Mouse (Mus musculus) kidney, adult 9 months (tissue): Measurements from ENCODE around the gene Uqcr11.
A peak's percentile ranks its signal among the peaks of the same experiment; 100 is the strongest.

Source experiments
- DNase-seq: peaks from one replicate; pipeline ENCODE4 v3.0.0; 2022

Uqcr11 gene

DNA sequence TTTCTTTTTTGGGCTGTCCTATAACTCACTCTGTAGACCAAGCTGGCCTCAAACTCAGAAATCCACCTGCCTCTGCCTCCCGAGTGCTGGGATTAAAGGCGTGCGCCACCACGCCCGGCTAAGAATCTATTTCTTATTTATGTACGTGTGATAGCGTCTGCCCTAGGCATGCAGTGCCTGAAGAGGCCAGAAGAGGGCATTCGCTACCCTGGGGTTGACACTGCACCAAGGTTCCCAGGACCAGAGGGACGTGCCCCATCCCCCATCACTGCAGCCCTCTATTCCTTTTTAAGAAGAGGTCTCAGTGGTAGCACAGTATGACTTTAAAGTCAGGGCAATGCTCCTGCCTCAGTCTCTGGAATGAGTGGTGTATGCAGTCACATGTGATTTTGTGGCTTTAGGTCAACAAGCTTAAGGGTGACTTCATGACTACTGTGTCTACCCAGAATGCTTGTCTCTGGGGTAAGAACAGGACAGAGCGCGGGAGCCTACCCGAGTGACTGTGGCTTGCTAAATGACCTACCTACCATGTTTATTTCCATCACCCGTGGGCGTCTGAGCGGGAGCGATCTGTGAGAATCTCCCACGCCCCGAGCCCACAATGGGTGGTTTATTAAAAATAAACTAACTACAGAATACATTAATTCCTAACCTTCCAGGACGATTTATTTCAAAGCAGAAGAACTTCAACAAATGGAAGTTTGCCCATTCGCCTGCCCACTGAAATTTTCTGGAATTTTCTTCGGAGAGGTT is 36.5 kb downstream of the Uqcr11 start:
- no peak for DNase-seq

DNA sequence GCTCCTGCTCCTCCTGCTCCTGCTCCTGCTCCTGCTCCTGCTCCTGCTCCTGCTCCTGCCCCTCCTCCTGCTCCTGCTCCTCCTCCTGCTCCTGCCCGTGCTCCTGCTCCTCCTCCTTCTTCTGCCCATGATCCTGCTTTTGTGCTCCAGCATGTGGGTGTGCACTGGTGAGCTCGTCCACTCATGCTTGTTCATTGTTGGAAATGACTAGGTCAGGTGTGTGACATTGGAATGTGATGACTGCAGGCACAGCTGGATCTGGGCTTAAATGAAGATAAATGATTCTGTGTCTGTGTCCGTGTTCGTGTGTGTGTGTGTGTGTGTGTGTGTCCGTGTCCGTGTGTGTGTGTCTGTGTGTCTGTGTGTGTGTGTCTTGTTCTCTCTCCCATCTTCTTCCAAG is 38.2 kb downstream of the Uqcr11 start:
- no peak for DNase-seq

DNA sequence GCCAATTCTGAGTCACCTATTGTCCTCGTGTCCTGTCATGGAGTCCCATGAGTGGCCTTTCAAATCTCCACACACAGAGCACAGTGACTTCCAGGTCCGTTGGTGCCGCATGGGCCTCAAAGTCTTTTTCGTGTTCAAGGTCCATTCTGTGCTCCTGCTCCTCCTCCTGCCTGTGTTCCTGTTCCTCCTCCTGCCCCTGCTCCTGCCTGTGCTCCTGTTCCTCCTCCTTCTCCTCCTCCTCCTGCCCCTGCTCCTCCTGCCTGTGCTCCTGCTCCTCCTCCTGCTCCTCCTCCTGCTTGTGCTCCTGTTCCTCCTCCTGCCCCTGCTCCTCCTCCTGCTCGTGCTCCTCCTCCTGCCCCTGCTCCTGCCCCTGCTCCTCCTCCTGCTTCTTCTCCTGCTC is 38.7 kb downstream of the Uqcr11 start:
- no peak for DNase-seq

DNA sequence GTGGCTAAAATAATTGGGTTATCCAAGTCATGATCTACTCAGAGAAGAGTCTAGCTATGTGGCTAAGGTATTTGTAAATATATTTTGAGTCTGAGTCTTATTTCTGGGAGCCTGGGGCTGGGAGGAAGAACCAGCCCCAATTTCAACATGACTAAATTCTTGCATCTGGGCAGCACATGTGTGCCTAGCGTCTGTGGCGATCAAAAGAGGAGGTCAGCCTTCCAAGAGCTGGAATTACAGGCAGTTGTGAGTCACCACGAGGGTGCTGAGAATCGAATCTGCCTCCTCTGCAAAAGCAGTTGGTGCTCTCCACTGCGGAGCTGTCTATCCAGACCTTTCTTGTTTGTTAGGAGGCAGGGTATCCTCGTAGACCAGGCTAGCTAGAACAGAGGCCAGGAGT is 40.9 kb downstream of the Uqcr11 start:
- DNase-seq, result no peak

DNA sequence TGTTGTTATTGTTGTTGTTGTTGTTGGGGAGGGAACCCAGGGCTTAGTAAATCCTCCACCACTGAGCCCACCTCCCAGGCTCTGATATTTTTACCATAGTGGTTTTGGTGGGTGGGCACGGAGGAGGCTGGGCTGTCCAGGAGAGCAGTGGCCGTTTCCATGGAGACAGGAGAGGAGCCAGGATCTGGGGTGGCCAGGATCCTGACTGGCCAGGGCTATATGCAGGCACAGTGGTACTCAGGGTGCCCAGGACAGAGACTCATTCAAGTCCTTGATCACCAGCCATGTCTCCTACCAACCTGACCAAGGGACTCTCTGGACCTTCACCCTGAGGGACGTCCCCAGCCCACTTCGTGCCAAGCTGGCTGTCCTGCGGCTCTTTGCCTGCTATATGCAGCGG is 42.9 kb downstream of the Uqcr11 start:
- no peak for DNase-seq

DNA sequence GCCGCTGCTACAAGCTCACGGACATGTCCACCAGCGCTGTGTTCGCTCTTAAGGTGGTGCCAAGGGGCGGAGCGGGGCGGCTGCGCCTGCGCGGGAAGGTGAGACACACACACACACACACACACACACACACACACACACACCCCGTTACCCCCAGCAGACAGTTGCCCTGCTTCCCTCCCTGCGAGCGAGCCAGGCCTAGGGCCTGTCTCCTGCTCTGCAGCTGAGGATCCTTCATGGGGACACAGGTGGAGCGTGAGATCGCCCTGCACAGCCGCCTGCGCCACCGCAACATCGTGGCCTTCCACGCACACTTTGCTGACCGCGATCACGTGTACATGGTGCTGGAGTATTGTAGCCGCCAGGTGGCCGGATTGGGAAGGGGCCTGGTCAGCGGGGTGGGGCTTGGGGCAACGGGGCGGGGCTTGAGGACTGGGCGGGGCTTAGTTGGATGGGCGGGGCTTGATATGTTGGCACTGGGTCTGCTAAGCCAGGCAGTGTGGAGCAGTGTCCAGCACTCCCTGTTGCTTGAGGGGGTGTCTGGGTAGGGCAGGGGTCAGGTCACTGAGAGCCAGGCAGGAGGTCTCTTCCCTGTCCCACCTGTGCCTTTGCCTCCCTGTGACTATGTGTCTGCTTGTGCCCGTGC is 48.5 kb downstream of the Uqcr11 start:
- DNase-seq, result peak; percentile 76

DNA sequence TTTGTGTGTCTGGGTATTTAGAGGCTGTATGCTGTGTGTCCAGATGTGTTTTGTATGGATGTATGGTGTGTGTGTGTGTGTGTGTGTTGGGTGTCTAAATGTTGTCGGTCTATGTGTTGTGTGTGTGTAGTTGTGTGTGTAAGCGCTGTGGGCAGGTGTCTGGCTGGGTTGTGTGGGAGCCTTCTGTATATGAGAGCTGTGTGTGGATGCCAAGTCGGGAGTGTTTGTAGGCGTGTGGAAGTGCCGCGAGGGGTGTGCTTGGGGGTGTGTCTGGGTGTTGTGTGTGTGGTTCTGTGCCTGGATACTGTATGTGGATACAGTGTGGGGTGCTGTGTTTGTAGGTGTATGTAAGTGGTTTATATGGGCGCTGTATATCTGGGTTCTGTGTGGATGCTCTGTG is 49.3 kb downstream of the Uqcr11 start:
- no peak for DNase-seq

DNA sequence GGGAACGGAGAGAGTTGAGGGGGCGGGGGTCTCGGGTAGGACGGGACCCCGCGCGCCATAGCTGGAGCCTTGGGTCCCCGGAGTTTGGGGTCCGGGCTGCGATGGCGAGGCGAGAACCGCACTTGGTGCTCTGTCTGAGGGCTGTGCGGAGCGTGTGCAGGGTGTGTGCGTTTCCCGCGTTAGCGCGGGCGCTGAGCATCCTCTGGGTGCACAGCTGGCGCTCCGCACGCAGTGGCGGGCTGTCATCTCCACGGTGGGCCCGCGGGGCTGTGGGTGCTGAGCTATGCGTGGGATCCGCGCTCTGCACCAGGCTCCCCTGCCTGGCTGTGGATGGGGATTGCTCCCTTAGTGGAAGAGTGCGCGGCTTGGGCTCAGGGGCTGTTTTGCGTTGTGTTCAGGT is 49.9 kb downstream of the Uqcr11 start:
- no peak for DNase-seq

DNA sequence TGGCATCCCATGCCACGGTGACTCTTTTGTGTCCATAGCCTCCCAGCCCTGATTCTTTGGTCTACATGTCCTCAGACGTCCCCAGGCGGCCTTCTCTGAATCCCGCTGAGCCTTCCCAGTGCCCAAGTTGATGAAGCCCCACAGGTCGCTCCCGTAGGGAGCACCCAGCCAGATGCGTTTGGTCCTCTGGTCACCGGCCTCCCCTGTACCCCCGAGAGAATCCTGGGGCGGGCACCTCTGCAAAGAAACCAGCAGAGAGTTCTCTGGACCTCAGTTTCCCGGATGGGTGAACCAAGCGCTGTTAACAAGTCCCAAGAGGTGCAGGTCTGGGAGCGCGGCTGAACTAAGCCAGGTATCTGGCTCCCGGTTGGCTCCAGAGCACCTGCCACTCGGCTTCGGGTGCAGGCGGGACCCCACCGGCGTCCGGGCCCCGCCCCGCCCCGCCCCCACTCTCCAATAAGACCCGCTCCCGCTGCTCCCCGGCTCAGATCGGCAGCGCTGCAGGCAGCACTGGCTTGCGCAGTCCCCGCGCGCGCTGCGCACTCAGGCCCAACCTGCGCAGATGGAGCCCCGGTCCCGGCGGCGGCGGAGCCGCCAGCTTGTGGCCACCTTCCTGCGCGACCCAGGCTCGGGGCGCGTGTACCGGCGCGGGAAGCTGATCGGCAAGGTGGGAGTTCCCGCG is 50.5 kb downstream of the Uqcr11 start, which contains the start of gene Plk5:
Gene Plk5 (plus strand): TSS at position 459 of the 682 bp plus-strand sequence.
- no peak for DNase-seq

DNA sequence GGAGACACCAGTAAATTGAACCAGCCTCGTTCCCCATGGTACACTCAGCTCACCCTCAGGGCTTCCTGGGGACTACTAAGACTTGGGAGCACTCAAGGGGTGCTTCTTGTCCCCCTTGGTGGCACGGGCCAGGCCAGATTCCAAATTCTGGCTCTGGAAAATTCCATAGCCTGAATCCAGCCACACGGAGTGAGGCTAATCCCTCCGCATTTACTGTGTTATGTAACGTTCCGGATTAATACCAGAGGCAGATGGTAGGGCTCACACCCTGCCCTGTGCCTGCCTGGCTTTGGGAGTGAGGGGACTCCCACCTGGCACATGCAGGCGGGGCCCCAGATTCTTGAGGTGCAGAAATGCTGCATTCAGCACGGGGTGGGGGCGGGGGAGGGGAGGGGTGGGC is 51.2 kb downstream of the Uqcr11 start:
- no peak for DNase-seq
